Mouse (Mus musculus): ENCODE measurements around the gene Crybb1.
A peak's percentile ranks its signal among the peaks of the same experiment; 100 is the strongest.

Gene Crybb1

DNA sequence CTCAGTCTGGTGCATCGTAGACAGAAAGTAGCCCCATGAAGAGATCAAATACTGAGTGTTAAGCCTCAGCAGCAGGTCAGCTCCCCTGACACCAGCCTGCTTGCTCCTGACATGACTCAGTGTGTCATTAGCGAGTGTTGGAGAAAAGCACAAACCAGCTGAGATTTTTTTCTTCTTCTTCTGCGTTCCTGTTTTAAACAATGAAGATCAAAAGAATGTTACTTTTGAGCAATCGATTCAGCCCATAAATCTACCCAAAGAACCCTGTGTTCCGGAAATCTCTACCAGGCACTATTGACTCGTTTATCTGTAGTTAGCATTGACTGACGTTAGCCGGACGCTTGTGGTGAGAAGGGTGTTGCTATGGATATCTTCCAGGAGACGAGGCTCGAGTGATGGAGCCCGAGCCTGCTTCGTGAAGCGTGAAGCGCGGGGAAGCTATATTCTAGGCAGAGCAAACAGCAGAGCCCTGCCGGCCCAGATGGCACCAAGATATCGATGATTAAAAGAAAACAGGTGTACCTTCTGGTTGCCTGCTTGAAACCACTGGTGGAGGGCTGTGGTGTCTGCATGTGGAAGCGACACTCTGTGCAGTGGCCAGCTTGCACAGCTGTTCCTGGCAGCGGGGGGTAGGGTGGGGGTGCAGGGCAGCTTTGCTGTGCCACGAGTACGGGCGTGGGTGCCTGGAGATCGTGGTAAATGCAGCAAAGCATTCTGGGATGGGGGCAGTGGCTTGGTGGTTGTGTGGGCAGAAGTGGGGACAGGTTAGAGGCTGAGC lies 15.3 kb downstream of the Crybb1 start:
- peak; percentile 59 to 62 for DNase-seq

DNA sequence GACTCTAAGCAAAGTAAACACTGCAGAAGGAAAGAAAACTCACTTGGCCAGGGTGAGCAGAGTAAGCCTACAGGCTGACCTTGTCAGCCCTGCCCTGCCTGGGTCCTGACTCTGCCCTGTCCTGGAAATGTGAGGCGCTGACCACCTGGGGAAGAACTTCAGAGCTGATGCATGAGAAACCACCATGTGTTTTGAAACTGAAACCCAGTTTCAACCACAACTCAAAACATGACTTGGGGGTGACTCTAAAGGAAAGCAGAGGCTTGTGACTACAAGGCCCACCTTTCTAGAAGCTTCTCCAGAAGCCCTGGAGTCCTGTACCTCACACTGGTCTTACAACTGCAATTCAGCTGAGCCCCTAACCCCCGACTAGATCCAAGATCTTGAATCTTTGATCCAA lies 17.3 kb downstream of the Crybb1 start:
- peak; percentile 36 to 49 for DNase-seq

DNA sequence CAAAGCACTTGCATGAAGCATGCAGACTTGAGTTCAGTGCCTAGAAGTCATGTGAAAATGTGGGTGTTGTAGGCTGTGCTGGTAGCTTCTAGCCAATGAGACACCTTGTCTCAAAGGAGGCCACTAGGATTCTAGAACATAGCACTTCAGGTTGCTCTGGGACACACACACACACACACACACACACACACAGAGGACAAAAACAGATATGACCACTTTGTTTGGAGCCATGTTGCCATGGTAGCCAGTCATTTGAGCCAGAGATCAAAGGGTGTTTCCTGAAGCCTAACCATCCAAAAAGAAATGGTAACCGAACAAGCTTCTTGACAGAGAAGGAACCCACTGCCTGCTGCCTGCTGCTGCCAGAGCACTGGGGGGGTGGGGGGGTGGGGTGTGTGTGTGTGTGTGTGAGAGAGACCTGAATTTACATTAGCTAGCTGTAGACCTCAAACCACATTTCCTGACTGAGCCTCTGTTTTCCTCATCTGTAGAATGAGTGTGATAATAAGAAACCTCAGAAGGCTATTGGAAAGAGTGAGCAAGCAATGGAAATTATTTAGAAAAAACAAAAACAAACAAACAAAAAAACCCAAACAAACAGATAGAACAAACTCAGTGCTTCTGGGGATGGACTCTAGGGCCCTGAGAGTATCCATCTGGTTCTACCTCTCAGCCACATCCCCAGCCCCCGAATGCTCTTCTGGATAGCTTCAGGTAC lies 18.3 kb downstream of the Crybb1 start:
- DNase-seq: peak; percentile 74 to 78

DNA sequence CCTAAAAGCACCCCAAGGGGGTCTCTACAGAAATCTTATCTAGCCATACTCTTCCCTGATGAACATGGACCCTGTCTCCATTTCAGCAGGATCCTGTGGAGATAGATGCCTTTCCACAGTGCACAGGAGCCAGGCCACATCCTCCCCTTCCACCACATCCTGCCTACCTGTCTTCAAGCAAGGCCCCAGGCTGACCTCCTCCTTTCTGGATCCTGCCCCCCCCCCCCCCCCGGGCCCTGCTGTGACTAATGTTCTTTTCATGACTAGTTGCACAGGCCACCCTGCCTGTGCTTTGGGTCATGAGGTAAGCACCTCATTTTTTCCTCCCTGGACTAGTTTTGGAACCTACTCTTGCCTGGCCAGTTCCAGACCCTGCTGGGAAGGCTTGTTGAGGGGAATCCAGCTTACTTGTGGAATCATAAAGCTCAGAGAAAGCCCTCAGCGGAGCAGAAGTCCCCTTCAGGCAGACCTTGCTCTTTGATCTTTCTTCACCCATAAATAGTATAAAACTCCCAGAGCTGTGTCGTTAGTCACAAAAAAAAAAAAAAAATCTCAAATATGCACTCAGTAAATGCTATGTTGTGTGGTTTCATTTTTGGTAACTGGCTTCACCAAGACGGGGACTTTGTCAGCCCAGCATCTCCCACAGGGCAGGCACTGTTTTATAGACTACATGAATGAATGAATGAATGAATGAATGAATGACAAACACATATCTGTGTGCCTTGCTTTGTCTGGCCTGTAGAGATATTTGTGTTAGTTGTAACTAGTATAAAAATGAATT lies 19.6 kb downstream of the Crybb1 start:
- no peak for DNase-seq

DNA sequence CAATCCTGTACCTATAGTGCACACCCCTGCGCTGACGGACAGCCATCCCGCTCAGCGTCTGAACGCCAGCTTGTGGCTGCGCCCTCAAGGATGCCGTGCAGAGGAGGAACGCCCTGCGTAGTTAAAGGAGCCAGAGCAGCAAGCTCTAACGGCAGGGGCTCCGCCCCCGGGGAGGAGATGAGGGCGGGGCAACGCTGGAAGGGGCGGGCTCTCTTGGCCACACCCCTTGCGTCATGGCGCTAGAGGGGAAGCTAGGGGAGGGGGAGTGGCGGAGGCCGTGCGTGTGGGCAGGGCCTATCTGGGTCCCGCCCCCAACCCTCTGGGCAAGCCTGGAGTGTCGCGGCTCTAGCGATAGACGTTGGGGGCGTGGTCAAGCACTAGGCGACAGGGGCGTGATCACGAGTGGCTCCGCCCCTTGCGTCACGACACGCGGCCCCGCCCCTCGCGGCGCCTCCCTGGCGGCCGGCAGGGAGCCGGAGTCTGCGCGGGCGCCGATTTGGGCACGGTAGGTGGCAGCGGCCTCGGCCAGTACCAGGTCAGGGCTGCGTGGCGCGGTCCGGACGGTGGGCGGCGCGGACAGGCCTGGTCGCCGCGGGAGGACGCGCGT lies 20.8 kb downstream of the Crybb1 start, which contains the start of gene Tpst2:
TSS of gene Tpst2 (plus strand) at position 425 of the 607 bp plus-strand sequence.
- peak; percentile 100 for DNase-seq

DNA sequence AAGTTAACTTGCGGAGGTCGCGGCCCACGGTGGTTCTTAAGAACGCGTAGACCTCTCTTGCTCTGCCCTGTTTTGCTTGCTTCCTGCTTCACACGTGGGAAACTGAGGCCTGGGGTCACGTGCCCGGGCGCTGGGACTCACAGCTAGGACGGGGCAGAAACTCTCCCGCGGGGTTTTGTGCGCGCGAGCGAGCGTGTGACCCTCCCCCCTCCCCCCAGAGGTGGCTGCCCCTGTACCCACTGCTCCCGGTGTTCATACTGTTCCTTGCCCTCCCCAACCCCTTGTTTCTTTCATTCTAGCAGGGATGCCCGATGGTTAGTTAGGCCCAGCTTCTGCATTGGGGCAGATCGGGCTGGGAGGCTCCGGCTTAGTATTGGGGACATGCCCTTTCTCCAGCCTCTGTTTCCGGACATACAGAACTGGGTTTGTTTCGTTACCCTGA lies 21.3 kb downstream of the Crybb1 start:
- DNase-seq: peak; percentile 49 to 59

DNA sequence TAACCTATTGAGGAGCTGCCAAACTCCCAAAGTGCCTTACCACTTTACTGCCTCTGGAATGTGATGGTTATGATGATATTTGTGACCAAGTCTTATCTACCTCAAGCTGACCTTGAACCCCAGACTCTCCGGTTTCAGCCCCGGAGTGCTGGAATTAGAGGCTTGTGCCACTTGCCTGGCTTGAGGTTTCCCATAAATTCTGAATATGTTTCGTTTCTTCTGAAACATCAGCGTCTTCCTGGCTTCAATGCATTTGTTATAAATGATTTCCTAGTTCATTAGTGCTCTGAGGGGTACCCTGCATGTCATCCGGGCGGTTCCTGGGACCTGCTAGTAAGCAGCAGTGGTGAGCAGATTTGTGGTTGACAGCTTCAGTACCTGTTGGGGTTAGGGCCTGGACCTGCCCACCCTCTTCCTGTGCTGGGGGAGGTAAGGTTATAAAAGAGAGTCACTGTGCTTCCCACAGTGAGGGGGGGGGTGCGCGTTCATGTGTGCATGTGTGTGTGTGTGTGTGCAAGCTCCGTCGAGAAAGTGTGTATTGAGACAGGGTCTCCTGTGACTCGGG lies 22.4 kb downstream of the Crybb1 start:
- DNase-seq: no peak

DNA sequence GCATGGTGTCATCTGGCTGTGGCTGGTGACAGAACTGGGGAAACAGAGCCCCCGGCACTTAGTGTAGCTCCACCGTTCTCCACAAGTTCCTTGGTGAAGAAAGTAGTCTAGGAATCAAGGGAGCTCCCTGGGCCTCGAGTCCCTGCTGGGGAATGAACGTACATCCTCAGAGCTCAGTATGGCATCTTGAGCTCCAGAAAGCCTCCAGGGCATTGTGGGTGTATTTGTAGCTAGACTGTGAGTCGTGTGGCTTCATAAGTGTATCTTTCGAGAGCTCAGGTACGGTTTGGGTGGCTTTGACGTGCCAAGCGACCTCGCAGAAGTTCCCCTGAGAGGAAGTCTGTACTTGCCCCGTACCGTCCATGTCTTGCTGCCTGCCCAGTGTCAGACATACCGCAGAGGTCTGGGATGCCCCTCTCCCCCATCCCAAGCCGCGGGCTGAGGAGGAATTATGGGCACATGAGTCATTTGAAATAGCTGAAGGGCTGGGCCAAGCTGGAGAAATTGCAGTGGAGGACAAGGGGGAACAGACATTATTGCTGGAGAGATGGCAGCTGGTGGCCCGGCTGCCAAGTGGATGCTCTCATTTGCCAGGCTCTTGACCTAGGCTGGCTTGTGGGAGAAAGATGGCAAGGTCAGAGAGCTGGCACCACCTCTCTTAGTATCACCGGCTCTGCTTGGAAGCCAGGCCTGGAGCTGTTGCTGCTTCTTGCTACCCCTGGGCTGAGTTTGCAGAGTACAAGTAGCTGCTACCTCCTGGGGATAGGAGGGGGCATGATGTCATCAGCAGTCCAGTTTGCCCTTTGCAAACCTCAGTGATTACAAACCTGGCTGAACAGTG lies 23.8 kb downstream of the Crybb1 start:
- no peak for DNase-seq

DNA sequence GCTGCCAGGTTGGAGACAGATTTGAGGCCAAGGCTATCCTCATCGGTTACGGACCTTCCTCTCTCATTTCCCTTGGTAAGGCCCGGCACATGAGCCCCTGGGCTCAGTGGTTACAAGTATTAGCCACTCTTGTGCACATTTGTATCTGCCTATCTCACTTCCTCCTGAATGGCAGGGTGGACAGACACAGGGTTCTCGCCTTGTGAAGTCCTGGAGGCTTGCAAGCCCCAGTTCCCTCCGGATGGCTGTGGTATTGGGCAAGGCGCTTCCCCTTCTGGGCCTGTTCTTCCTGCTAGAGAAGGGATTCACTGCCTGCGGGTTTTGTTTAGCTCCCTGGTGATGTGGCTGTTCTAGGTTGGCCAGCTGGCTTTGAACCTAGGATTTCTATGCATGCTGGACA lies 24.5 kb downstream of the Crybb1 start:
- DNase-seq: no peak

DNA sequence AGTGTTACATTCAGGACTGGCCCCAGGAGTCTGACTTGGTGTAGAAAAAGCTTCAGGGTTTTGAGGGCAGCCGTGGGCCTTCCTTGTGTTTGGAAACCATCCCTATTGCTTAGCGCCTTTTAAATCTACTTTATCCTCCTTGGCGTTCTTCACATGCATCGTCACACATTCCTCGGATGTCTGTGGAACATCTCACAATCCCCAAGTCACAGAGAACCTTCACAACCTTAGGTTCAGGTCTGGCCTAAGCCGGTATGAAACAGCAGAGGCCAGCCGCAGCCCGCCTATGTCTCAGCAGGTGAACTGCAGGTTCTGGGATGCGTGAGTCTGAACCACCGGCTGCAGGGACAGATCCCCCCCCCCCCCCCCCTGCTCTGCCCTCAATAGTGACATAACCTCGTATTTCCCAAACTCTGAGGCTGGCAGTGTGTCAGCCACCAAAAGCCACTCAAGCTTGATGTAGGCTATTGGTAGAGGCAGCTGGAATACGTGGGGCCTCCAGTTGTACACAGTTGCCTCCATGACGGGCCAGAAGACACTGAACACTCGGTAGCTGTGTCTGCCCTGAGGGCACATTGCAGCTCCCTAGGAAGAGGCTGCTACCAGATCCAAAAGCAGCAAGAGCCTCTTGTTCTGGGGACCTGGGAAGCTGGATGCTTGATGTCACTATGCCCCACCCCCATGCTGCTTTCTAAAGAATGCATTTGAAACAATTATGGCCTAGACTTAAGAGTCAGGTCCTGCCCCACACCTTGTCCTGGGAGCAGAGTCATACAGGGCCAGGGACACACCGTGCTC lies 25.4 kb downstream of the Crybb1 start:
- DNase-seq: no peak

DNA sequence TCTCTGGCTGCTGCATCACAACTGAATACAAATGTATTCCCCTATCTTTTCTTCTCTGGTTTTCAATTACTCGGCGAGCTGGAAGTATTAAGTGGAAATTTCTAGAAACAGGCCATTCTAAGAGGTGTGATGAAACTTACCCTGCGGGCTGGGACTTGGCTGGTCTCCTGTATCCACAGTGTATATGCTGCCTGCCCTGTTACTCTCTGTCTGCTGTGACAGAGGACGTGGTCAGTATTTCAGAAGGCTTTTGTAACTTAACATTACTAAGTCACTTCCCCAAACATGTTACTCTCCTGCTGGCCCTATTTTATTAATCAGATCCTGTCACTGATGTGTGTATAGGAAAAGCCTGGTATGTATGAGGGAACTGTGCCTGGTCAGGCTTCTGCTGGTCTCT lies 26.1 kb downstream of the Crybb1 start:
- no peak for DNase-seq

DNA sequence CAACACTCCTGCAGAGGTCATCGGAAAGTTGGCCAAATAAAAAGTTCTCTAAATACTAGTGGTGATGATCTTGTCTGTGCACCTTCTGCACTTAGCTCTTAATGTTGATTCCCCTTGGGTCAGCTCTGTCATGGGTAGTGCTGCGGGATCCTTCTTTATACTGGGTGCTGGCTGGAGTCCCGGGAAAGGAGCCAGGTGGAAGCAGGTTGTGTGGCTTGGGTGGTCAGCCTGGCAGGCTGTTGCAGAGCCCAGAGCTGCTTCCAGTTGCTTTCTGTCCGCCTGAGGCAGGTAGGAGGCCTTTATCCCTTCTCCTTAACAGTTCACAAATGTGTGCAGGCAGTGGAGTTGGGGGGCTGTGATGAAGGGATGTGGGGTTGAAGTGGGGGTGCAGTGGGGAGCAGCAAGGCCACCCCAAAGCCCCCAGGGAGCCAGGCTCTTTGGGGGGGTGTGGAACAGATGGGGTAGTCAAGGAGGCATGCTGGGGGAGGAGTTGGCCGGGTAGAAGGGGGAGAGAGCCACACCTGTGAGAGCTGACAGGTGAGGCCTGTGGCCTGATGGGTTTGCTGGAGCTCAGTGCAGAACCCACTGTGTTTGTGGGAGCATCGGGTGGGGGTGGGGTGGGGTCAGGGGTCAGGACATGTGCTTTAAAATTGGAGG lies 26.6 kb downstream of the Crybb1 start:
- DNase-seq: no peak

DNA sequence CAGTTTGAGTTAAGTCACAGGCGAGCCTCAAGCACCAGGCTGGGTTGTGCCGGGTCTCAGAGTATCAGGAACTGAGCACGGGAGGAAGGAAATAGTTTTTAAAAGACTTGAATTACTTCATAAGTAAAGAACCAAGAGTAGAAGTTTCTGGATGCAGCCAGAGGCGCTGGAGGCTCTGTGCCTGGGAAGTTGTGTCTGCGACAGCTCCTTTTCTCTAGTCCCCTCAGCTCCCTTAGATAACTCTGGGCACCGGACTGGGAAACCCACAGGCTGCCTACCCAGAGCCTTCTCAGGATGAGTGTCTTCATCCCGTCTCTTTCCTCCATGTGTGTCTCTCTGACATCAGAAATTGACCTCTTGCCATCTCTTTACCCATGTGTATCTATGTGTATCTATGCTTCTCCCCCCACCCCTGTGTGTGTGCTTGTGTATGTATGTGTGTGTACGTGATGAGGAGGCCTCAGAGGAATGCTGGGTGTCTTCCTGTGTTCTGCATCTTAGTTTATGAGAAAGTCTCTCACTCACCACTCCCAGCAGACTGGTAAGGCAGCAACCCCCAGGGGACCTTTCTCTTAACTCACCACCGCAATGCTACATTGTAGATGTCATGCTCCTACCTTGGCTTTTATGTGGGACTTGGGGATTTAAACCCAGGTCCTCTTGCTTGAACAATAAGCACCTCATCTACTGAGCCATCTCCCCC lies 27.3 kb downstream of the Crybb1 start:
- peak; percentile 54 to 63 for DNase-seq

DNA sequence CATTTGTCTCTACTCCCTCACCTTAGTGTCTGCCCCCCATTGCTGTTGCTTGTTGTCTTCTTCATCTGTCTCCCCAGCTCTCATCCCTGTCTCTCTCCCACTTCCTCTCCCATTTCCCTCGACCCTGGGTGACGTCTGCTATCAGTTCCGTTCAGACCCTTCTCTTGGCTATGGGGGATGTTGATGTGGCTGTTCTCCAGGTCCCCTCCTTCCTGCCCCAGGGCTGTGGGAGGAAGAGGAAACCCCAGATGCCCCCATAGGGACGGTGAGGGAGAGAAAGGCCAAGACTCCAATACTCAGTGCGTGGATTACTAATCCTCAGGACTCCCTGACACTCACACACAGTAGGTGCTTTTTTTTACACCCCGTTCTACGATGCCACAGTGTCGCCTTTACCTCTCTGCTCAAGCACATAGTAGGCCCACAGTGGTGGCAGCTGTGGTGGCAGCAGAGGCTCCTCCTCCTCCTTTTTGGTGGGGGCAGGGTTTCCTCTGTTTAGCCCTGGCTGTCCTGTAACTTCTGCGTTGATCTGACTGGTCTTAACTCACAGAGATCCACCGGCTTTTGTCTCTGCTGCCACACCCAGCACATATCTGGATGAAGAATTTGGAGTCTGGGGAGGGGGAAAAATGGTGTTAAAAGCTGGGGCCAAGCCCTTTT lies 28.1 kb downstream of the Crybb1 start:
- DNase-seq: no peak

DNA sequence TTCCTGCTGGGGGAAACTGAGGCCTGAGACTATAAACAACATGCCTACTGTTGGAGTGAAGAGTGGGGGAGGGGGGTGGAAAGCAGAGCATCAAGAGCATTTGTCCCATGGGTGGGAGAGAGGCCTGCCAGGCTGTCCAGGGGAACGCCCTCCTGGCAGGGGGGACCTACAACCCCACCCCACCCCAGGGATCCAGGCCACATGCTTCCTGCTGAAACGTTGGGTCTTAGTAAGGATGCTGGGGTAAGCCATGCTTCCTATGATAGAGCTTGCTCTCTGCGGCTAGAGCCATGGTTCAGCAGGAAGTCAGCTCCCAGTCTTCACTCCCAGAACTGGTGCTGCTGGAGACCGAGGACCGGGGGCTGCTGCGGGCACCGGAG lies 28.6 kb downstream of the Crybb1 start:
- DNase-seq: no peak

DNA sequence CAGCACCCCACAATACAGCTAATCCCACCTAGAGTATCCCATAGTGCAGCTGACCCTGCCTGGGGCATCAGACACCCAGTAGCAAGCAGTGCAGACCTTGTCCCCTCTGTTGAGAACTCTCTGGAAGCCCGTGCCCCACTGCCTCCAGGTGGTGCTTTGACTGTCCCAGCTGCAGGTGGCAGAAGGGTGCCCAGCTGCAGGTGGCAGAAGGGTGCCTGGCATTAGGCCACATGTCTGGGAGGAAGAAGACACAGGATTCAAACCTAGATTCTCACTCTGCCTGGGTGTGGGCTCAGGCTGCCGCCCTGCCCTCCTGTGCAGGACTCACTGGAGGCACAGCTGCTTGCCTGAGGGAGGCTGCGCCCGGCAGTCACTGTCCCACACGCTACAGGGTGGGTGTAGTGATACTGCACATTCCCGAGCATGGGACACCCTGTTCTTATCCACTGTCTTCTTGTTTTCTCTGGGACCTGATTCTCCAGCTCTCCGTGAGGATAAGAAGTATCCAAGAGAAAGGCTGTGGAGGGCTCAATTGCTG lies 30.0 kb downstream of the Crybb1 start:
- no peak for DNase-seq

DNA sequence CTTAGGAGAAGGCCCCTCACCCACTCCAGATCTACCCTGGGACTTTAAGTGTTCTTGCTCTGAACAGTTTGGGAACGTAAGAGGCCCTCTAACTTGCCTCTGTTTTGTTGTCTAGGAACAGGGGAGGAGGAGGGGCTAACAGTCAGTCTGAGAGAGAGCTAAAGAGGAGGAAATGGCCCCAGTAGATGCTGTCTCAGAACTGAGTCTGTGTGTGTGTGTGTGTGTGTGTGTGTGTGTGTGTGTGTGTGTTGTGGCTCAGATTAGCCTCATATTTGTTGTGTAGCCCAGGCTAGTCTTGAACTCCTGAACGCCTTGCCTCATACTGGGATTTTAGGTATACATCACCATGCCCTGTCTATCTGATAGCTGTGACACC lies 31.0 kb downstream of the Crybb1 start:
- DNase-seq: peak in 1 of 2 experiments; percentile 63

DNA sequence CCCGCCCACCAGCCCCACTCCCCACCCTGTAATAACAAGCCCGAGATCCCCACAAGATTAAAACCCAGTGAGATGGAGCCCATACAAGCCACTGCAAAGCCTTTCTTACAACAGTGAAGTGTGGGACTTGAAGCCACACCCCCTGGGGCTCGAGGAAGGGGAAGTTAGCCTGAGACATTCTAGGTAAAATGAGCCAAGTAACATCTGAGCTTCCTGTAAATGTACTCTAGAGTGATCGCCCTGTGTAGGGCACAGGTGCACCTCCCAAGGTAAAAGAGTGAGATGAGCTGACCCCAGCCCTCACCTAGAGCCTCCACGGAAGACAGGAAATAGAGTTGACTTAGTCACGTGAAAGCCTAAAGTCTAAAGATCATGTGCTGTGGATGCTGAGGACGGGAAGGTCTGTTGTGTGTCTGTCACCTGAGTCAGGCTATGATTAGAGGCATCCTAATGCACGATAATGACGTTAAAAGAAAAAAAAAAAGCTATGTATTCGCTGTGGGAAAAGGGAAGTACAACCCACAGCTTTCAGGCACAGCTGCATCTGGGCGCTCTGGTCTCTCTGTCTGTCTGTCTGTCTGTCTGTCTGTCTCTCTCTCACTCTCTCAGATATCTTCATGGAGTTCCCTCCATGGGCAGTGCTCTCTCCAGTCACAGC lies 31.5 kb downstream of the Crybb1 start:
- peak; percentile 84 to 87 for DNase-seq
